Mouse (Mus musculus) C2C12 (cell line): ENCODE data around the gene Icmt. TPM values are rescaled to one million over a fixed set of nuclear protein-coding genes. Genes with fewer than 3 reads are reported as not detected.

Experiments used
- H3K27me3 ChIP-seq: one replicate; pipeline ENCODE4 v1.6.1; 2011; ENCODE audit not compliant: control insufficient read depth, insufficient read depth, insufficient read length
- H3K36me3 ChIP-seq: one replicate; pipeline ENCODE4 v1.6.1; 2011; ENCODE audit not compliant: control insufficient read depth, insufficient read depth
- H3K4me3 ChIP-seq: one replicate; pipeline ENCODE4 v1.5.1; 2011; ENCODE audit warnings: mild to moderate bottlenecking, control low read depth; ENCODE audit not compliant: poor library complexity, insufficient read depth, severe bottlenecking
- H3K79me2 ChIP-seq: one replicate; pipeline ENCODE4 v1.6.1; 2011; ENCODE audit not compliant: control insufficient read depth, insufficient read depth
- H3K79me3 ChIP-seq: one replicate; pipeline ENCODE4 v1.6.1; 2011; ENCODE audit warnings: low read depth, control low read depth
- H3ac ChIP-seq: one replicate; pipeline ENCODE3; 2011; ENCODE audit warnings: low read depth; ENCODE audit not compliant: control insufficient read depth, insufficient read length
- CEBPB ChIP-seq: IDR thresholded peaks from one replicate; pipeline ENCODE4 v1.6.1; 2011; ENCODE audit warnings: low read depth, mild to moderate bottlenecking, control low read depth, moderate library complexity
- CTCF ChIP-seq: IDR thresholded peaks from one replicate; pipeline ENCODE4 v1.5.1; 2011; ENCODE audit not compliant: control insufficient read depth, insufficient read depth, insufficient read length
- FOSL1 ChIP-seq: IDR thresholded peaks from one replicate; pipeline ENCODE4 v1.8.0; 2011; ENCODE audit warnings: mild to moderate bottlenecking, low read length; ENCODE audit not compliant: poor library complexity, insufficient read depth, severe bottlenecking
- MAX ChIP-seq: IDR thresholded peaks from one replicate; pipeline ENCODE4 v1.6.1; 2011; ENCODE audit warnings: mild to moderate bottlenecking, control low read depth
- MYOD1 ChIP-seq: IDR thresholded peaks from one replicate; pipeline ENCODE4 v1.6.1; 2011; ENCODE audit warnings: low read depth; ENCODE audit not compliant: control insufficient read depth, insufficient read length
- MYOG ChIP-seq: IDR thresholded peaks from one replicate; pipeline ENCODE4 v1.6.1; 2011; ENCODE audit not compliant: control insufficient read depth, insufficient read length; ENCODE audit errors: extremely low read depth
- USF1 ChIP-seq: IDR thresholded peaks from one replicate; pipeline ENCODE4 v1.6.1; 2011; ENCODE audit warnings: low read depth, mild to moderate bottlenecking, control low read depth, moderate library complexity
- polyA plus RNA-seq: library from polyadenylated mRNA; unstranded; fragments of >200 nt; fragmentation: generic; extraction: Trizol; gene quantifications from one replicate; pipeline ENCODE4 v1.2.1, GENCODE M21; 2012; ENCODE audit warnings: missing spikeins

Gene Icmt
- polyA plus RNA-seq, 1 experiment, result 34.1 TPM

GRCm38 (mm10) chr4:152281601-152282000 is 15.4 kb upstream of the Icmt start:
- peaks cover 5% of the 10 kb centered on the region for H3K27me3 ChIP-seq
- H3K4me3 ChIP-seq, result no peak overlapping the region
- no peaks in the 10 kb centered on the region for H3K36me3 ChIP-seq
- no peak for TF ChIP-seq CEBPB
- TF ChIP-seq USF1, result no peak
- no peak for TF ChIP-seq MAX
- no peak for TF ChIP-seq CTCF
- no peak for TF ChIP-seq FOSL1
- TF ChIP-seq MYOD1, result no peak
- no peak for TF ChIP-seq MYOG
- no peaks in the 10 kb centered on the region for H3K79me2 ChIP-seq
- H3ac ChIP-seq, result no peak overlapping the region
- H3K79me3 ChIP-seq, result no peaks in the 10 kb centered on the region

DNA sequence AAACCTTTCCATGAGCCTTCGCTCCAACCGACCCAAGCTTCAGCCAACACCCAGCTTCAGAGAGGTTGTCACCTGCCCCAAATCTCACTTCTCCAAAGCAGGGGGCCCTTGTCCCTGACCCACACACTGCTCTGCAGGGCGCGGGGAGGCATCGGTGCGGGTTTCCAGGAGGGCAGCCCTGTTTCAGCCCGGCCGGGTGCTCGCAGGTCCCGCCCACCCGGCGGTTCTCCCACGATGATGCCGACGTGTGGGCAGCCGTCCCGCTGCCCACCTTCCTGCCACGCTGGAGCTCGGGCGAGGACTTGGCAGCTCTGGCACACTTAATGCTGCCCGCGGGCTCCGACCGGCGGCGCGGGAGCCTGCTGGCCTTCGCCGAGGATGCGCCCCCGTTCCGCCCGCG is 14.3 kb upstream of the Icmt start:
- no peak for TF ChIP-seq MYOD1
- no peak for TF ChIP-seq MYOG
- no peak for TF ChIP-seq FOSL1
- TF ChIP-seq CEBPB, result no peak
- no peak for TF ChIP-seq USF1
- no peak for TF ChIP-seq MAX
- no peak for TF ChIP-seq CTCF
- peaks cover 11% of the 10 kb centered on the region for H3K27me3 ChIP-seq
- H3K36me3 ChIP-seq, result no peaks in the 10 kb centered on the region
- H3ac ChIP-seq, result no peak overlapping the region
- no peak overlapping the region for H3K4me3 ChIP-seq
- H3K79me3 ChIP-seq, result no peaks in the 10 kb centered on the region
- H3K79me2 ChIP-seq, result no peaks in the 10 kb centered on the region

GRCm38 (mm10) chr4:152283186-152283950 is 13.7 kb upstream of the Icmt start:
- Histone ChIP-seq H3K27me3 (peaks cover 16% of the 10 kb centered on the region), H3K4me3 (no peak overlapping the region), H3ac (no peak overlapping the region), H3K36me3 (no peaks in the 10 kb centered on the region), H3K79me2 (no peaks in the 10 kb centered on the region), H3K79me3 (no peaks in the 10 kb centered on the region)
- TF ChIP-seq CTCF (peak; percentile 94), FOSL1 (no peak)

GRCm38 (mm10) chr4:152285505-152285904 is 11.5 kb upstream of the Icmt start:
- TF ChIP-seq FOSL1 (no peak), MYOG (no peak), MAX (no peak), CTCF (peak; percentile 8), CEBPB (no peak), USF1 (no peak)
- Histone ChIP-seq H3K4me3 (no peak overlapping the region), H3K36me3 (no peaks in the 10 kb centered on the region), H3K79me3 (no peaks in the 10 kb centered on the region), H3ac (no peak overlapping the region), H3K27me3 (peaks cover 26% of the 10 kb centered on the region), H3K79me2 (no peaks in the 10 kb centered on the region)

GRCm38 (mm10) chr4:152286183-152286582 is 10.8 kb upstream of the Icmt start:
- H3K4me3 ChIP-seq, result no peak overlapping the region
- H3ac ChIP-seq, result no peak overlapping the region
- TF ChIP-seq FOSL1 (no peak), MYOG (no peak), CTCF (no peak), CEBPB (no peak), MAX (no peak), MYOD1 (no peak), USF1 (no peak)
- H3K27me3 ChIP-seq, result peaks cover 32% of the 10 kb centered on the region
- H3K79me2 ChIP-seq, result no peaks in the 10 kb centered on the region
- H3K36me3 ChIP-seq, result no peaks in the 10 kb centered on the region
- H3K79me3 ChIP-seq, result no peaks in the 10 kb centered on the region

DNA sequence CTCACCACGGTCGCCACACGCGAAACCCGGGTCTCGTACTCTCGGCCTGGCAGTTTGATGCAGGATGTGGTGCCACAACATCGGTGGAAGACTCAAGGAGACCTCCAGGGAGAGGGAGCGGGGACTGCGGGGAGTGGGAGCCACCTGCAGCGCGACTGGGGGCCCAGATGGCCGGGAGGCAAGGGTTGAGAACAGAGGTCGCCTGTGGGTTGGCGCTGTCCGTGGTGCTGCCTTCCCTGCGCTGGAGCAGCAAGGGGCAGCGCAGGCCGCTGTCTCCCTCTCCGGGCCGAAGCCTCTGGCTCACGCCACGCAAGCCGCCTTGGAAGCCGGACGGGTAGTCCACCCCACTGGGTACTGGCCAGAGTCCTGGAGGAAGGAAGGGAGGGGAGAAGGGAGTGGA is 10.1 kb upstream of the Icmt start:
- no peak overlapping the region for H3K4me3 ChIP-seq
- no peak overlapping the region for H3ac ChIP-seq
- H3K36me3 ChIP-seq, result no peaks in the 10 kb centered on the region
- H3K79me2 ChIP-seq, result no peaks in the 10 kb centered on the region
- H3K79me3 ChIP-seq, result no peaks in the 10 kb centered on the region
- peaks cover 37% of the 10 kb centered on the region for H3K27me3 ChIP-seq
- no peak for TF ChIP-seq USF1
- TF ChIP-seq FOSL1, result no peak
- no peak for TF ChIP-seq MYOG
- no peak for TF ChIP-seq MAX
- TF ChIP-seq CTCF, result no peak
- TF ChIP-seq CEBPB, result no peak
- no peak for TF ChIP-seq MYOD1
